Mouse (Mus musculus) embryonic stem cell, embryonic (primary cell): Measurements from ENCODE around the gene Lyl1.

Source experiments
- CTCF ChIA-PET, 4 experiments: fragments of 300-600 bp in 2 of 4; fragments of 350-600 bp in 2 of 4; sonication (Branson Sonifier 250); formaldehyde crosslinking; loops; one replicate each; lab custom pipeline; 2022; ENCODE audit warnings: inconsistent platforms in 2 of 4; lab: Charles Lee
- POLR2A ChIA-PET, 4 experiments: fragments of 300-600 bp in 2 of 4; fragments of 350-600 bp in 2 of 4; sonication (Branson Sonifier 250); formaldehyde crosslinking; loops; one replicate each; lab custom pipeline; 2022; ENCODE audit warnings: antibody characterized with exemption in 4 of 4, inconsistent platforms in 1 of 4; lab: Charles Lee

Lyl1 gene

DNA sequence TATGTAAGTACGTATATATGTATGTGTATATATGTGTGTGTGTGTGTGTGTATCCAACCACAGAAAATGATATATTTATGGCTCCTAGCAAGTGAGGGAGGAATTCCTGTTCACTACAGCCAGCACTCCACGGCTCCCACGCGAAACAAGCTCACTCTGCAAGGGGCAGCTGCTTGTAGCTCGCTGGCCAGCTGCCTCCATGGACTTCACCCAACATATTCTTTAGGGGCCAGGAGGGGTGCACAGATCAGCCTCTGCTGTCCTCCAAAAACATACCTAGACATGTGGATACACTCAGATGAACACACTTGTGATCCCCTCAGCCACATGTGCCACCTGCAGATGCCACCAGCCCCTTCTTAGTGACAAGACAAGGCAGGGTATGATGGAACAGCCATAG, 31.3 kb downstream of the Lyl1 start:
- ChIA-PET POLR2A (interaction anchor here in 3 of 4 experiments (0.6 to 5.3 kb wide), 10 partner anchors 10 to 253 kb away, joined by 3 to 31 read pairs (median 4); no protein-coding TSS in a partner anchor), CTCF (interaction anchor here in 3 of 4 experiments (0.6 to 2.0 kb wide), 5 partner anchors 9 to 83 kb away, joined by 3 to 5 read pairs (median 4); no protein-coding TSS in a partner anchor)

DNA sequence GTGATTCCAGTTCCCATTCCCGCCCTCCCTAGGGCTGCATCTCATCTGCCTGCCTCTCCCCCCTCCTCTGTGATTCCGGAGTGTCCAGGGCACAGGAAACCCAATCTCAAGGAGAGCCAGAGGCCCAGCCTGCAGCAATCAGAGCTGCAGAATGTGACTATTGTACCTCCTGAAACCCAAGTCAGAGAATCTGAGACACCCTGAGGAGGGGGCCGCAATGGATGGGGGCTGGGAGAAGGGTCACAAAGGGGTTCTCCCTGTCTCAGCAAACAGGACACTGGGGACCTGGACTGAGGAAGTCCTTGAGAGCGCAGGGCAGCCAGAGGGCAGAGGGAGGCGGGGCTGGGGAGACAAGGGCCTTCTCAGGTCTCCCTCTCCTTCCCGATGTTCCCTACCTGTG, 31.7 kb downstream of the Lyl1 start:
- POLR2A ChIA-PET: interaction anchor here in 3 of 4 experiments (0.6 to 5.3 kb wide), 6 partner anchors 9 to 171 kb away, joined by 3 to 31 read pairs (median 4); no protein-coding TSS in a partner anchor

GRCm38 (mm10) chr8:84733959-84734358, 32.7 kb downstream of the Lyl1 start:
- CTCF ChIA-PET: interaction anchor here in 2 of 4 experiments (0.7 to 0.8 kb wide), 2 partner anchors 436 to 577 kb away, joined by 3 read pairs; no protein-coding TSS in a partner anchor

More for the DNA sequence above, 31.7 kb downstream of the Lyl1 start:
- CTCF ChIA-PET: no interaction called here

DNA sequence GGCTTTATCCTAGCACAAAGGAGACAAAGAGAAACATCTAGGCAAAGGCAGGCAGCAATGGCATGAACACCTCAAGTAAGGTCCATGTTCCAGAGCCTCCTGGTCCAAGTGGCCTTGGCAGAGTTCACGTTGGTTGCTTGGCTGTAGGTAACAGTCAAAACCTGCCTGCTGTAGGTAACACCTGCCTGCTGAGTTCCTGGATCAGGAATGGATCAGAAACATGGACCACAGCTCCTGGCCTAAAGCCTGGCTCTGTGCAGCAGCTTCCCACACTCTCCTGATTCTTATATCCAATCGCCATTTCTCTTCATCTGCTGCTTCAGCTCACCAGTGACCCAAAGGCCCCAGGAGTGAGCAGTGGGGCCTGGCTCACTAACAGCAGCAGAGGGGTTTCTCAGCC, 33.4 kb downstream of the Lyl1 start:
- POLR2A ChIA-PET: interaction anchor here in 1 of 4 experiments (1.0 to 1.3 kb wide), 2 partner anchors 13 to 16 kb away, joined by 3 read pairs; no protein-coding TSS in a partner anchor

More at GRCm38 (mm10) chr8:84733959-84734358, 32.7 kb downstream of the Lyl1 start:
- POLR2A ChIA-PET: no interaction called here

GRCm38 (mm10) chr8:84735597-84735996, 34.3 kb downstream of the Lyl1 start:
- POLR2A ChIA-PET: interaction anchor here in 2 of 4 experiments (0.6 to 1.6 kb wide), 9 partner anchors 9 to 87 kb away, joined by 3 to 8 read pairs (median 3); partner anchors contain the start of genes Dand5 (in 1 of the 2) and G430095P16Rik (in 1 of the 2)
- CTCF ChIA-PET: interaction anchor here (0.5 to 4.6 kb wide), 17 partner anchors 9 to 540 kb away, joined by 3 to 101 read pairs (median 6); partner anchors contain the start of gene G430095P16Rik (in 1 of the 4)

More for the DNA sequence above, 33.4 kb downstream of the Lyl1 start:
- CTCF ChIA-PET: interaction anchor here in 3 of 4 experiments (0.6 to 4.6 kb wide), 6 partner anchors 8 to 577 kb away, joined by 3 to 62 read pairs (median 4); no protein-coding TSS in a partner anchor

DNA sequence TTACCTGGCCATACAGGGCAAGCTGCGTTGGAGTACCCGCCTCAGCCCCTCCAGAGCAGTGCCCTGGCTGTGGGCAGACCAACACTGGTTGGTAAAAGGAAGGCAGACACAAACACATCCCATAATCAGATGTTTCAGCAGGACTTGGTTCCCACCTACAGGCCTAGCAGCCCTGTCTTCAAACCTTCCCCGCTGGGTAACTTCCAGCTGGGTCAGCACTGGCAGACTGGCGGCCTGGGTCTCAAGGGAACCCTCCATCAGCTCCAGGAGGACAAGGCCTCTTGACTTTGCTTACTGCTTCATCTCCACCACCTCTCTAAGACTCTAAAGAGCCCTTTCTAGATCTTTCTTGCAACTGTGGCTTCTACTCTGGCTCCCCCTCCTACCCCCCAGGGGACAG, 35.3 kb downstream of the Lyl1 start:
- CTCF ChIA-PET: interaction anchor here (0.6 to 5.3 kb wide), 23 partner anchors 9 to 361 kb away, joined by 3 to 101 read pairs (median 11); partner anchors contain the start of genes G430095P16Rik (in 2 of the 4) and Gadd45gip1 (in 1 of the 4)
- POLR2A ChIA-PET: interaction anchor here in 3 of 4 experiments (0.6 to 2.0 kb wide), 21 partner anchors 8 to 300 kb away, joined by 3 to 14 read pairs (median 4); partner anchors contain the start of genes Calr (in 1 of the 3), Dand5 (in 1 of the 3), G430095P16Rik (in 1 of the 3) and Gcdh (in 1 of the 3)

DNA sequence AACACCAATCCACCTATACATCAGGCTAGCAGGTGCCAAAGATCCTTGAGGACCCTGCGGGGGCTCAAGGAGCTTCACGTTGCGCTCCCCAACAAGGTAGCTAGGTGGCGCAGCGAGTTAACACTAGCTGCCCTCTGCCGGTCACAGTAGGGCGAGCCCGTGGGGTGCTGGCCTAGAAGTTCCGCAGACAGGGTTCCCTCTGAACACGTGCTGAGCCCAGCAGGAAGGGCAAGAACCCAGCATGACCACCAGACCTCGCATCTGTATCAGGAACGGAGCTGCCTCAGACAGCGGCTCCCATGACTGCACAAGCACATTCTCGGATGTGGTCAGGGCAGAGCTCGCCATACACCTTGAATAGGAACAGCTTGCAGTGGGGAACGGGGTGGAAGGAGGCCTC, 36.4 kb downstream of the Lyl1 start:
- ChIA-PET CTCF (interaction anchor here (0.6 to 5.3 kb wide), 103 partner anchors 8 to 885 kb away, joined by 3 to 101 read pairs (median 4); partner anchors contain the start of genes Dand5 (in 2 of the 4), G430095P16Rik (in 2 of the 4), Calr (in 1 of the 4) and Gadd45gip1 (in 1 of the 4)), POLR2A (interaction anchor here (0.6 to 2.1 kb wide), 38 partner anchors 8 to 177 kb away, joined by 3 to 19 read pairs (median 4); partner anchors contain the start of genes Calr (in 2 of the 4), Farsa (in 1 of the 4), G430095P16Rik (in 1 of the 4) and Ier2 (in 1 of the 4))

GRCm38 (mm10) chr8:84738266-84738665, 37.0 kb downstream of the Lyl1 start:
- POLR2A ChIA-PET: interaction anchor here (0.8 to 2.1 kb wide), 24 partner anchors 8 to 108 kb away, joined by 3 to 19 read pairs (median 4); partner anchors contain the start of genes Calr (in 1 of the 4), G430095P16Rik (in 1 of the 4) and Ier2 (in 1 of the 4)

DNA sequence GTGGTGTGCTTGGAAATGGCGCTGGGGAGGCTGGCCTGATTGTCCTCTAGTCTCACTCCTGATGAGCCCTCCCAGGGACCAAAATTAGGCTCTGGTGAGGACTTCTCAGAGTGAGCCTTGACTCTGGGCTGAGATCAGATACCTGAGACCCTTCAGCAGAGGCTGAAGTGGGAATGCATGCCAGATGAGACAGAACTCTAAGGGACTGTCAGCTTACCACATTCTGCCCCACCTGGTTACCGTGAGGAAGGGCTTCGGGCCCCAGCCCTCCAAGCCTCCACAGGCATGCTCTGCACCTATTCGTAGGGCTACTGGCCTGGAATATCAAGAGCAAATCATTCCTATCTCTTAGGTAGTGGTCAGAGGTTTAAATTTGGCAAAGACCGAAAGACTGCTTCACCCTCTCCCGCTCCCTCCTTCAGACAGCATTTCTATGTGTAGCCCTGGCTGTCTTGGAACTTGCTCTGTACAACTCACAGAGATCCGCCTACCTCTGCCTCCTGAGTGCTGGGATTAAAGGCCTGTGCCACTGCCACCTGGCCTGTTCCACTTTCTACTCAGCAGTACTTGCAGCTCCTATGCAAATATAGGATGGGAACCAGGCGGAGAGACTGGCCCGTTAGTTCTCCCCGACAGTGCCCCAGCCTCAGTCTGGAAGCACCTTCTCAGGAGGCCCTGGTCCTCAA, 37.6 kb downstream of the Lyl1 start:
- ChIA-PET CTCF (interaction anchor here in 2 of 4 experiments (1.0 to 5.3 kb wide), 6 partner anchors 10 to 74 kb away, joined by 3 to 101 read pairs (median 36); partner anchors contain the start of gene G430095P16Rik (in 1 of the 2)), POLR2A (interaction anchor here in 2 of 4 experiments (0.7 to 2.1 kb wide), 7 partner anchors 8 to 108 kb away, joined by 3 to 6 read pairs (median 3); partner anchors contain the start of genes Calr (in 1 of the 2), G430095P16Rik (in 1 of the 2) and Nacc1 (in 1 of the 2))

More at GRCm38 (mm10) chr8:84738266-84738665, 37.0 kb downstream of the Lyl1 start:
- CTCF ChIA-PET: interaction anchor here (0.9 to 5.3 kb wide), 60 partner anchors 8 to 699 kb away, joined by 3 to 101 read pairs (median 6); partner anchors contain the start of genes G430095P16Rik (in 2 of the 4), Calr (in 1 of the 4), Dand5 (in 1 of the 4) and Gcdh (in 1 of the 4)

DNA sequence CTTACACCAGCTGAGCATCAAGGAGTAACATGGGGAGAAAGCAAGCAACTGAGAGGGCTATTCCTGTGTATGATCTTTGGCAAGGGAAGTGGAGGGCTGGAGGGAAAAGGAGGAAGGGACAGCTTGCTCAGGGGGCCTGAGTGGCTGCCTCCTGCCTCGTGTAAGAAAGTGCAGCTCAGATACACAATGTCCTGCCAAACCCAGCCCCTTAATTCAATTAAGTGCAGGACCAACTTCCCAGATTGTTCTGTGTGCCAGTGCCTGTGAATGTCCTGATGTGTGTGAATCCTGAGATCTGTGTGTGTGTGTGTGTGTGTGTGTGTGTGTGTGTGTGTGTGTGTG, 38.1 kb downstream of the Lyl1 start:
- POLR2A ChIA-PET: interaction anchor here in 3 of 4 experiments (0.5 to 1.7 kb wide), 7 partner anchors 9 to 176 kb away, joined by 3 to 6 read pairs (median 3); partner anchors contain the start of genes G430095P16Rik (in 1 of the 3) and Nacc1 (in 1 of the 3)
- CTCF ChIA-PET: interaction anchor here in 2 of 4 experiments (0.7 to 5.3 kb wide), 5 partner anchors 10 to 760 kb away, joined by 3 to 101 read pairs (median 4); partner anchors contain the start of gene G430095P16Rik (in 1 of the 2)

DNA sequence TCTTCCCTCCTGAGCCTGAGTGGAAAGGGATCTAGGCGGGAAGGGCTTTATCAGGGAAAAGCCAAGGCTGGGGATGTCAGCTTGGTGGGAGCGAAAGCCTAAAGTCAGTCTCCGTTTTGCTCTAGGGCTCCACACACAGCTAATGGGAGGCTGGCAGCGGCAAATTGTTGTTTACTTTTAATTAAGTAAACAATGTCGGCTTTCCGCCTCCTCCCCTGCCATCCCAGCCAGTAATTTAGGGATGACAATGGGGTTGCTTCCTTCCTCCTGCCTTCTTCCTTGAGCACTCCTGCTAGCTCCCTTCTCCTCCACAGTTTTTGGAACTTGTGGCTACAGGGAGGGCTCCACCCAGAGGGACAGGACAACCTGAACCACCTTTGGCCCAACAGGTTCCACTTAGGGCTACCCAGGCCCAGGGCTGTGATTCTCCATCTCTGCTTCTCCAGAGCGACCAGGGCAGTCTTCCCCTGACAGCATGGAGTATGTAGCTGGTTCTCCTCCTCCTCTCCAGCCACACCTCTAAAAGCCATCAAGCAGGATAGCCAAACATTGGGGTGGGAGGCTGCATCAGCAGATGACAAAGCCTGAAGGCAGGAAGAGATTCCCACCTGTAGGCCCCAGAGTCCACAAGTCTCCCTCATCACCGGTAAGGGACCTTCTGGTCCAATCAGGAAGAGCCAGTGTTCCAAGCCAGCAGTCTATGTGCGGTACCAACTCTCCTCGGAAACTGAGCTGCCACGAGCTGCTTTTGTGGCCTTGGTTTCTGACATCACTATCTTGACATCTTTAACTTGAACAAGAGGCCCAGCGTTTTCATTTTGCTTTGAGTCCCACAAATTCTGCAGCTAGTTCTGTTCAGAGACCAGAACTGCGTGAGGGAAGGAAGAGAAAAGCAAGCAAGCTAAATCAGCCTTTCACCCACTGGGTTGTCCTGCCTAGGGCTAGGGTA, 39.9 kb downstream of the Lyl1 start:
- ChIA-PET POLR2A (interaction anchor here in 3 of 4 experiments (0.5 to 3.5 kb wide), 39 partner anchors 8 to 331 kb away, joined by 3 to 31 read pairs (median 5); partner anchors contain the start of genes Calr (in 2 of the 3), G430095P16Rik (in 2 of the 3), Trmt1 (in 2 of the 3) and Dand5 (in 1 of the 3)), CTCF (interaction anchor here (0.5 to 5.3 kb wide), 23 partner anchors 8 to 666 kb away, joined by 3 to 62 read pairs (median 4); partner anchors contain the start of gene G430095P16Rik (in 2 of the 4))

GRCm38 (mm10) chr8:84742171-84743053, 41.2 kb downstream of the Lyl1 start:
- ChIA-PET POLR2A (interaction anchor here (0.5 to 3.5 kb wide), 63 partner anchors 7 to 329 kb away, joined by 3 to 31 read pairs (median 4); partner anchors contain the start of genes G430095P16Rik (in 2 of the 4), Trmt1 (in 2 of the 4), Calr (in 1 of the 4) and Dand5 (in 1 of the 4)), CTCF (interaction anchor here (0.5 to 4.0 kb wide), 27 partner anchors 10 to 758 kb away, joined by 3 to 22 read pairs (median 4); partner anchors contain the start of gene G430095P16Rik (in 1 of the 4))

GRCm38 (mm10) chr8:84743054-84743415, 41.8 kb downstream of the Lyl1 start:
- ChIA-PET CTCF (interaction anchor here in 3 of 4 experiments (0.6 to 4.0 kb wide), 13 partner anchors 12 to 160 kb away, joined by 3 to 22 read pairs (median 4); no protein-coding TSS in a partner anchor), POLR2A (interaction anchor here (0.7 to 3.5 kb wide), 45 partner anchors 8 to 223 kb away, joined by 3 to 31 read pairs (median 5); partner anchors contain the start of genes G430095P16Rik (in 2 of the 4), Trmt1 (in 2 of the 4), Calr (in 1 of the 4) and Dnase2a (in 1 of the 4))

DNA sequence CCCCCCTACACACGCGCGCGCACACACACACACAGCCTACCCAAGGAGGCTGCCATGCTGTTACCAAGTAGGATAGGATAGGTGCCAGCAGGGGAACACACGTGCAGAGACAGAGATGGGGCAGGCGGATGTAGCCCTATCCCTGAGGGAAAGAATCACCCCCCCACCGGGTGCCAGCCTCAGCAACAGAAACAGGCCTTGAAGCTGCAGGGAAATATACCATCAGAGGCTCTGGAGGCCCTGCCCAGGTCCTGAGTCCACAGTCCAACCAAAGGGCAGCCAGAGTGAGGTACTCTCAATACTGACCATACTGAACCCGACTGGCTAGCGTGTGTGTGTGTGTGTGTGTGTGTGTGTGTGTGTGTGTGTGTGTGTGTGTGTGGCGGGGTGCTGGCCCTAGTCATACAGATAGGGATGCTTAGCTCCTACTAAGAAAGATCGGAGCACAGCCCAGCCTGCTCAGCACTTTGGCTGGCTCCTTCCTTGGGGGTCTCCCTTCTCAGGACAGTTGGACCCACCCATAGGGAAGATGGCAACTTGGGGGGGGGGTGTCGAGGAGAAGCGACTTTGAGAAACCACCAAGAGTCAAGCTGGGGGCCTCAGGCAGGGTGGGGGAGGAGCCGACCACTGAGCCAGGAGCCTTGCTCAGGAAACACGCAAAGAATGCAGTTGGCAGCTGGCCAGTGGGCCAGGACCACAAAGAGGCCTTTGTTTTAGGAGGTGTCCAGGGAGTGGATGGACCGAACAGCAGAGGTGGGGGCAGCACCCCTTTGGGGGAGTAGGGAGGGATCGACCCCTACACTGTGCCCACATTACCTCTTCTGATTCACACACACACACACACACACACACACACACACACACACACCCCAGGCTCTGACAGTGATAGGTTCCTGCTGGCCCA, 42.5 kb downstream of the Lyl1 start:
- ChIA-PET CTCF (interaction anchor here in 3 of 4 experiments (0.6 to 4.0 kb wide), 9 partner anchors 30 to 846 kb away, joined by 3 to 22 read pairs (median 6); partner anchors contain the start of gene Dand5 (in 1 of the 3)), POLR2A (interaction anchor here in 3 of 4 experiments (0.6 to 3.5 kb wide), 30 partner anchors 12 to 293 kb away, joined by 3 to 31 read pairs (median 5); partner anchors contain the start of genes Calr (in 1 of the 3), Dnase2a (in 1 of the 3), G430095P16Rik (in 1 of the 3) and Gcdh (in 1 of the 3))
